Comparison of ENCODE assay signal across 8 mouse cellular contexts in the genomic region with DNA sequence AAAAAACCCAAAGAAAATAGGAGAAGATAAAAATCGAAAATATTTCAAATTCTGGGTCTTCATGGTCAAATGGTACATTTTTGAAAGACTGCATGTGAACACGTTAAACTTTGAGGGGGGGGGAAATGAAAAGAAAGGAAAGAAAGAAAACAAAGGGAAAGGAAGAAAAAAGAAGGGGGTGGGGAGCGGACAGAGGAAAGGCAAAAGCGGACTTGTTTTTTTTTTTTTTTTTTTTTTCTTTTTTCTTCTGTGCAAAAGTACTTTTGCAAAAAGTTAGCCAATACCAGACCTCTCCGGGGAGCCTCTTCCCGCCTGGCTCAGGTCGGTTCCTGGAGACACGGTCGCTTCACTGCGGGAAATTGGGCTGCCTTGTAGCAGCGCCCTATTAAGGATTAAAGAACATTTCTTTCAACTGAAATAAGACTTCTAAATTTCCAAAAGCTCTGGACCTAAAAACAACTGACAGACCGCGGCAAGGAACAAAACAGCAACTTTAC. TPM values are rescaled to one million over a fixed set of nuclear protein-coding genes. Genes with fewer than 3 reads are reported as not detected.
DNase-seq lines count a peak whose midpoint lies in the region; ATAC-seq and TF ChIP-seq lines count a peak whose summit lies in the region.

No protein-coding gene starts in this region.

- H3K36me3 ChIP-seq in heart, embryonic 13.5 days, result no peaks in the 10 kb centered on the region
- H3K36me3 ChIP-seq in G1E (replicated peaks), result peaks cover 5% of the 10 kb centered on the region
- H3K36me3 ChIP-seq in hindbrain, embryonic 10.5 days, result no peaks in the 10 kb centered on the region
- H3K36me3 ChIP-seq in megakaryocyte, embryonic 14.5 days (replicated peaks; ENCODE audit: low read length), result no peaks in the 10 kb centered on the region

- peak overlapping the region; percentile 79 for H3K4me3 ChIP-seq in heart, embryonic 13.5 days
- peak overlapping the region; percentile 79 for H3K4me3 ChIP-seq in G1E (ENCODE audit: low read depth, low read length)
- H3K4me3 ChIP-seq in hindbrain, embryonic 10.5 days, result peak overlapping the region; percentile 74
- H3K4me3 ChIP-seq in megakaryocyte, embryonic 14.5 days (replicated peaks), result peak overlapping the region; percentile 95

- no peak for TF ChIP-seq CTCF in G1E (IDR thresholded peaks at IDR 0.05; ENCODE audit: low read depth, low read length)

- H3K9ac ChIP-seq in heart, embryonic 13.5 days, result peak overlapping the region; percentile 89

- ATAC-seq in heart, embryonic 13.5 days (ENCODE audit: extremely low read depth, insufficient number of reproducible peaks, low FRiP score, low TSS enrichment), result no peak
- ATAC-seq in G1E (ENCODE audit: extremely low read depth, insufficient number of reproducible peaks, low FRiP score, poor library complexity, severe bottlenecking), result no peak

- no peaks in the 10 kb centered on the region for H3K27me3 ChIP-seq in heart, embryonic 13.5 days (replicated peaks)
- no peaks in the 10 kb centered on the region for H3K27me3 ChIP-seq in G1E (ENCODE audit: insufficient read depth, low read length)
- H3K27me3 ChIP-seq in hindbrain, embryonic 10.5 days (ENCODE audit: insufficient read depth, poor library complexity, severe bottlenecking), result no peaks in the 10 kb centered on the region
- no peaks in the 10 kb centered on the region for H3K27me3 ChIP-seq in megakaryocyte, embryonic 14.5 days (replicated peaks)

- 2% methylated on average over 13 of the region's 13 CpGs for WGBS in heart, embryonic 13.5 days
- 3% methylated on average over 13 of the region's 13 CpGs for WGBS in hindbrain, embryonic 10.5 days

- peak overlapping the region; percentile 75 for H3K4me2 ChIP-seq in heart, embryonic 13.5 days

- peak overlapping the region; percentile 89 for H3K27ac ChIP-seq in heart, embryonic 13.5 days (replicated peaks)
- peak overlapping the region; percentile 91 for H3K27ac ChIP-seq in hindbrain, embryonic 10.5 days

- H3K9me3 ChIP-seq in heart, embryonic 13.5 days, result no peaks in the 10 kb centered on the region
- H3K9me3 ChIP-seq in G1E (replicated peaks), result no peaks in the 10 kb centered on the region
- H3K9me3 ChIP-seq in hindbrain, embryonic 10.5 days, result 0 out of 2 replicates have a peak, but pooled peaks cover 3% of the 10 kb centered on the region
- no peaks in the 10 kb centered on the region for H3K9me3 ChIP-seq in megakaryocyte, embryonic 14.5 days

- H3K4me1 ChIP-seq in heart, embryonic 13.5 days, result peaks cover 10% of the 10 kb centered on the region; the same call in 1 of the 2 replicates
- peaks cover 25% of the 10 kb centered on the region for H3K4me1 ChIP-seq in G1E (ENCODE audit: insufficient read depth, low read depth, low read length)
- H3K4me1 ChIP-seq in hindbrain, embryonic 10.5 days (replicated peaks), result peaks cover 19% of the 10 kb centered on the region
- H3K4me1 ChIP-seq in megakaryocyte, embryonic 14.5 days, result peaks cover 40% of the 10 kb centered on the region

- DNase-seq in heart, adult 8-10 months (ENCODE audit: low spot score), result no peak
- DNase-seq in G1E (ENCODE audit: low spot score) (peak; percentile 18), MN1 (ENCODE audit: low spot score) (no peak)
- DNase-seq in hindbrain, embryonic 10.5 days (ENCODE audit: low spot score), result no peak
- DNase-seq in spleen, postnatal 4 days (ENCODE audit: low spot score in 2 of 2), result no peak
- no peak for DNase-seq in urinary bladder, adult 18-20 months (ENCODE audit: low spot score in 2 of 2)

RNA-seq across cellular contexts. Expression of a gene that starts 42.0 kb away (rescaled TPM):
- polyA plus RNA-seq in heart, embryonic 13.5 days (2015; fragmentation: Nextera tagmentation; extraction: Ambion mirVana), result 2.9 and 5.0 TPM in 2 replicates
- 1 to 10 TPM; 1.7 to 2.5 (median 2.3) TPM for total RNA-seq in heart, adult 8-10 months (2022)
- total RNA-seq in G1E (2014; fragmentation: Nextera tagmentation), result 34.3 and 40.0 TPM in 2 replicates
- total RNA-seq in G1E (2017), result 25.4 and 28.4 TPM in 2 replicates
- 13.3 and 13.8 TPM in 2 replicates for polyA plus RNA-seq in G1E (2012)
- polyA plus RNA-seq in hindbrain, embryonic 10.5 days (2016; fragmentation: Nextera tagmentation; extraction: Ambion mirVana), result 1.6 and 2.3 TPM in 2 replicates
- polyA plus RNA-seq in megakaryocyte, embryonic 14.5 days (2012; ENCODE audit: insufficient read depth, low replicate concordance), result 35.2 and 81.5 TPM in 2 replicates

RNA-seq across cellular contexts. Expression of a gene that starts 53.0 kb away (rescaled TPM):
- polyA plus RNA-seq in heart, embryonic 13.5 days (2015; fragmentation: Nextera tagmentation; extraction: Ambion mirVana), result 55.0 and 55.8 TPM in 2 replicates
- 10 to 100 TPM; 59.3 to 75.7 (median 71.0) TPM for total RNA-seq in heart, adult 8-10 months (2022)
- total RNA-seq in G1E (2014; fragmentation: Nextera tagmentation), result 115 and 132 TPM in 2 replicates
- 64.6 and 71.5 TPM in 2 replicates for total RNA-seq in G1E (2017)
- polyA plus RNA-seq in G1E (2012), result 6.1 and 9.4 TPM in 2 replicates
- polyA plus RNA-seq in hindbrain, embryonic 10.5 days (2016; fragmentation: Nextera tagmentation; extraction: Ambion mirVana), result 38.7 and 52.9 TPM in 2 replicates
- 0.64 and 6.1 TPM in 2 replicates for polyA plus RNA-seq in megakaryocyte, embryonic 14.5 days (2012; ENCODE audit: insufficient read depth, low replicate concordance)
